ENCODE assay signal across 8 mouse cellular contexts in genomic region chr6:136553767-136554569, GRCm38 (mm10). TPM values are rescaled to one million over a fixed set of nuclear protein-coding genes. Genes with fewer than 3 reads are reported as not detected.
DNase-seq lines count a peak whose midpoint lies in the region; ATAC-seq and TF ChIP-seq lines count a peak whose summit lies in the region.

No protein-coding gene starts in this region.

- no peaks in the 10 kb centered on the region for H3K36me3 ChIP-seq in ES-E14 (ENCODE audit: control insufficient read depth, insufficient read depth, low read length, poor library complexity, severe bottlenecking)
- H3K36me3 ChIP-seq in heart, embryonic 11.5 days (ENCODE audit: control insufficient read depth, insufficient read depth, low read length), result peaks cover 2% of the 10 kb centered on the region; the same call in 1 of the 2 replicates
- H3K36me3 ChIP-seq in megakaryocyte, embryonic 14.5 days (replicated peaks; ENCODE audit: low read length), result peaks cover 29% of the 10 kb centered on the region
- no peaks in the 10 kb centered on the region for H3K36me3 ChIP-seq in stomach, embryonic 16.5 days (ENCODE audit: control insufficient read depth, insufficient read depth, low read length)

- no peaks in the 10 kb centered on the region for H3K9me3 ChIP-seq in ES-E14 (ENCODE audit: control insufficient read depth, insufficient read depth, low read depth, low read length)
- H3K9me3 ChIP-seq in heart, embryonic 11.5 days (replicated peaks; ENCODE audit: control insufficient read depth, low read length), result no peaks in the 10 kb centered on the region
- no peaks in the 10 kb centered on the region for H3K9me3 ChIP-seq in megakaryocyte, embryonic 14.5 days
- H3K9me3 ChIP-seq in stomach, embryonic 16.5 days (replicated peaks; ENCODE audit: control insufficient read depth, low read length), result no peaks in the 10 kb centered on the region

- H3K27ac ChIP-seq in ES-E14 (ENCODE audit: insufficient read depth, low read depth, low read length, poor library complexity, severe bottlenecking), result no peak overlapping the region; the same call in 1 of the 2 replicates
- H3K27ac ChIP-seq in heart, embryonic 11.5 days (ENCODE audit: low read depth, low read length), result peak overlapping the region; percentile 50; the same call in 1 of the 2 replicates
- peak overlapping the region; percentile 60 for H3K27ac ChIP-seq in stomach, embryonic 16.5 days (ENCODE audit: low read length)

- in situ Hi-C loops in ES-E14 (cut with MboI; ENCODE audit: low sequenced_read_pairs in 2 of 2, unreplicated experiment in 2 of 2), result loop anchor here in 1 of 2 experiments (10.0 kb wide), 1 partner anchor 129 kb away; no protein-coding TSS in a partner anchor

- peaks cover 7 to 18% of the 10 kb centered on the region in 2 experiments; a peak in 3 of 4 replicates for H3K4me1 ChIP-seq in ES-E14 (ENCODE audit: control insufficient read depth in 2 of 2, insufficient read depth in 2 of 2, low read length in 2 of 2, poor library complexity in 1 of 2)
- H3K4me1 ChIP-seq in heart, embryonic 11.5 days (ENCODE audit: control insufficient read depth, insufficient read depth, low read length), result no peaks in the 10 kb centered on the region; the same call in 1 of the 2 replicates
- H3K4me1 ChIP-seq in megakaryocyte, embryonic 14.5 days, result peaks cover 68% of the 10 kb centered on the region
- H3K4me1 ChIP-seq in stomach, embryonic 16.5 days (ENCODE audit: control insufficient read depth, insufficient read depth, low read length), result peaks cover 12% of the 10 kb centered on the region; the same call in 1 of the 2 replicates

- peak overlapping the region; percentile 43; the same call in 1 of the 2 replicates for H3K9ac ChIP-seq in ES-E14 (ENCODE audit: insufficient read depth, low read depth, low read length, poor library complexity, severe bottlenecking)
- H3K9ac ChIP-seq in heart, embryonic 11.5 days (ENCODE audit: low read depth, low read length), result no peak overlapping the region
- H3K9ac ChIP-seq in stomach, embryonic 16.5 days (ENCODE audit: low read length), result no peak overlapping the region

- H3K4me3 ChIP-seq in ES-E14 (ENCODE audit: insufficient read depth in 1 of 2, low read depth in 1 of 2, low read length in 2 of 2, poor library complexity in 1 of 2, severe bottlenecking in 1 of 2), result peak overlapping the region; percentile 45 to 48
- H3K4me3 ChIP-seq in heart, embryonic 11.5 days (ENCODE audit: low read depth, low read length), result no peak overlapping the region; the same call in 1 of the 2 replicates
- H3K4me3 ChIP-seq in megakaryocyte, embryonic 14.5 days (replicated peaks), result peak overlapping the region; percentile 83
- H3K4me3 ChIP-seq in stomach, embryonic 16.5 days (replicated peaks; ENCODE audit: low read length), result no peak overlapping the region

- ATAC-seq in frontal cortex, adult (ENCODE audit: low TSS enrichment), result peak; percentile 64
- peak; percentile 64 for ATAC-seq in heart, embryonic 11.5 days (replicated peaks; ENCODE audit: insufficient number of reproducible peaks, low FRiP score, low TSS enrichment)
- ATAC-seq in stomach, embryonic 16.5 days (ENCODE audit: insufficient read depth, low FRiP score), result peak; percentile 81; the same call in 1 of the 2 replicates

- DNase-seq in frontal cortex, postnatal 25 days (ENCODE audit: low spot score in 2 of 2), result no peak
- DNase-seq in ES-E14 (ENCODE audit: low read depth, low spot score), result no peak
- peak; percentile 87 for DNase-seq in embryo, embryonic 10.5 days (ENCODE audit: low spot score)
- DNase-seq in kidney, postnatal 14 days, result peak; percentile 48

- H3K27me3 ChIP-seq in heart, embryonic 11.5 days (ENCODE audit: control insufficient read depth, insufficient read depth, low read length), result no peaks in the 10 kb centered on the region
- no peaks in the 10 kb centered on the region for H3K27me3 ChIP-seq in megakaryocyte, embryonic 14.5 days (replicated peaks)
- no peaks in the 10 kb centered on the region for H3K27me3 ChIP-seq in stomach, embryonic 16.5 days (ENCODE audit: control insufficient read depth, insufficient read depth, low read length)

- peak overlapping the region; percentile 45 for H3K4me2 ChIP-seq in heart, embryonic 11.5 days
- peak overlapping the region; percentile 22 for H3K4me2 ChIP-seq in stomach, embryonic 16.5 days (ENCODE audit: low read depth, low read length)

- 31% methylated on average over 11 of the region's 11 CpGs for WGBS in heart, embryonic 11.5 days (ENCODE audit: insufficient replicate concordance)
- 30% methylated on average over 11 of the region's 11 CpGs for WGBS in stomach, embryonic 16.5 days

TF ChIP-seq in ES-E14, 5 proteins besides CTCF, POLR2A, EP300 and RAD21:
- TF ChIP-seq ZC3H11A (IDR thresholded peaks at IDR 0.05; ENCODE audit: borderline replicate concordance, low read depth, low read length) (no peak), ZNF384 (IDR thresholded peaks at IDR 0.05; ENCODE audit: low read depth, low read length) (no peak), MAFK (IDR thresholded peaks at IDR 0.05; ENCODE audit: insufficient read depth, low read depth, low read length) (peak; percentile 51), HCFC1 (IDR thresholded peaks at IDR 0.05; ENCODE audit: borderline replicate concordance, insufficient read depth, low read length) (no peak), CHD2 (IDR thresholded peaks at IDR 0.05; ENCODE audit: low read depth, low read length) (0 out of 2 replicates have a peak, but pooled peaks have one; percentile 52)

RNA-seq across cellular contexts. Expression of gene Atf7ip, which starts 48.0 kb away (rescaled TPM):
- total RNA-seq in ES-E14 (2012; rRNA removed), result 26.8 and 35.9 TPM in 2 replicates
- polyA plus RNA-seq in heart, embryonic 11.5 days (2014; fragmentation: Nextera tagmentation; extraction: Ambion mirVana), result 43.1 and 49.7 TPM in 2 replicates
- polyA plus RNA-seq in megakaryocyte, embryonic 14.5 days (2012; ENCODE audit: insufficient read depth, low replicate concordance), result 4.6 and 12.1 TPM in 2 replicates
- 30.0 and 34.0 TPM in 2 replicates for polyA plus RNA-seq in stomach, embryonic 16.5 days (2015; fragmentation: Nextera tagmentation; extraction: Ambion mirVana)

Comparison
In these comparisons a context has a peak if more than half of its experiments do, and no peak if none do; other contexts are left out.
1. DNase-seq: peak in embryo, embryonic 10.5 days (single experiment) and kidney, postnatal 14 days (single experiment); none in frontal cortex, postnatal 25 days (0 of 2) and ES-E14 (single experiment).
2. H3K4me3 ChIP-seq: peak in ES-E14 (2 of 2) and megakaryocyte, embryonic 14.5 days (single experiment); none in heart, embryonic 11.5 days (single experiment) and stomach, embryonic 16.5 days (single experiment).
3. Peak in every context shown above with its lines, with median percentiles within 50 percentile points of each other: ATAC-seq.